In genomic region chr10:83126447-83126846, GRCm38 (mm10) we compare ENCODE assay signal across 15 mouse cellular contexts.
DNase-seq lines count a peak whose midpoint lies in the region; ATAC-seq and TF ChIP-seq lines count a peak whose summit lies in the region.
"Had no signal": no experiment of that assay in that cellular context is flagged by ENCODE, and none has a peak within 500 bp of the region (broad histone marks: within the 10 kb centered on the region; RNA-seq: fewer than 3 reads in every experiment).

No protein-coding gene starts in this region.

- no peaks in the 10 kb centered on the region for H3K36me3 ChIP-seq in hindbrain, postnatal 0 days (ENCODE audit: insufficient read depth, low read length)
- no peaks in the 10 kb centered on the region for H3K36me3 ChIP-seq in hindbrain, embryonic 16.5 days (ENCODE audit: control insufficient read depth, insufficient read depth, low read length)
- H3K36me3 ChIP-seq: embryonic facial prominence, embryonic 13.5 days; heart, embryonic 10.5 days; hindbrain, embryonic 15.5 days had no signal

- H3K4me2 ChIP-seq in hindbrain, postnatal 0 days (ENCODE audit: low read depth, low read length) = no peak overlapping the region
- no peak overlapping the region for H3K4me2 ChIP-seq in hindbrain, embryonic 16.5 days (ENCODE audit: low read length)
- H3K4me2 ChIP-seq: embryonic facial prominence, embryonic 13.5 days; hindbrain, embryonic 15.5 days had no signal

- DNase-seq in hindbrain, postnatal 0 days (ENCODE audit: low spot score) = peak; percentile 59
- peak; percentile 19 for DNase-seq in A20 (ENCODE audit: low read depth, low spot score)
- DNase-seq in cerebellum, adult 18-20 months = peak; percentile 78 to 85
- peak; percentile 50 for DNase-seq in kidney, adult 9 months
- no peak for DNase-seq in layer of hippocampus, adult 11-12 months (ENCODE audit: low spot score)
- DNase-seq in layer of hippocampus, postnatal 14 days (ENCODE audit: low spot score in 2 of 2) = no peak
- DNase-seq: forebrain, postnatal 0 days; thymus, postnatal 14 days had no signal

- peak overlapping the region; percentile 32; the same call in 1 of the 2 replicates for H3K27ac ChIP-seq in hindbrain, postnatal 0 days
- H3K27ac ChIP-seq in hindbrain, embryonic 16.5 days (ENCODE audit: low read depth, low read length) = no peak overlapping the region
- H3K27ac ChIP-seq: embryonic facial prominence, embryonic 13.5 days; heart, embryonic 10.5 days; hindbrain, embryonic 15.5 days; liver, embryonic 14.5 days; macrophage had no signal

- peaks cover 4% of the 10 kb centered on the region; the same call in 1 of the 2 replicates for H3K4me1 ChIP-seq in hindbrain, postnatal 0 days (ENCODE audit: insufficient read depth, low read length)
- peaks cover 14% of the 10 kb centered on the region for H3K4me1 ChIP-seq in hindbrain, embryonic 16.5 days (ENCODE audit: control insufficient read depth, insufficient read depth, low read depth, low read length)

- no peak overlapping the region for H3K9ac ChIP-seq in hindbrain, postnatal 0 days (replicated peaks; ENCODE audit: low read length)
- no peak overlapping the region for H3K9ac ChIP-seq in hindbrain, embryonic 16.5 days (ENCODE audit: low read depth, low read length)
- H3K9ac ChIP-seq: embryonic facial prominence, embryonic 13.5 days; forebrain, postnatal 0 days; hindbrain, embryonic 15.5 days; liver, embryonic 14.5 days had no signal

- H3K4me3 ChIP-seq in hindbrain, postnatal 0 days (ENCODE audit: low read length) = no peak overlapping the region
- H3K4me3 ChIP-seq in hindbrain, embryonic 16.5 days (ENCODE audit: low read length) = no peak overlapping the region
- H3K4me3 ChIP-seq: embryonic facial prominence, embryonic 13.5 days; heart, embryonic 10.5 days; hindbrain, embryonic 15.5 days had no signal

- TF ChIP-seq CTCF in hindbrain, postnatal 0 days (IDR thresholded peaks at IDR 0.05; ENCODE audit: low read depth) = peak; percentile 7; the same call in 1 of the 2 replicates

- H3K27me3 ChIP-seq in hindbrain, postnatal 0 days (ENCODE audit: insufficient read depth, low read length) = no peaks in the 10 kb centered on the region
- H3K27me3 ChIP-seq in hindbrain, embryonic 16.5 days (replicated peaks; ENCODE audit: control insufficient read depth, insufficient read depth, low read length) = no peaks in the 10 kb centered on the region
- H3K27me3 ChIP-seq: embryonic facial prominence, embryonic 13.5 days; hindbrain, embryonic 15.5 days had no signal

- WGBS in hindbrain, postnatal 0 days = 47% methylated on average over 9 of the region's 9 CpGs
- WGBS in hindbrain, embryonic 16.5 days = 50% methylated on average over 9 of the region's 9 CpGs

- ATAC-seq in hindbrain, postnatal 0 days = peak; percentile 33; the same call in 1 of the 2 replicates
- no peak for ATAC-seq in hindbrain, embryonic 16.5 days
- no peak for ATAC-seq in erythroblast, adult 5-6 weeks (replicated peaks; ENCODE audit: low FRiP score, poor library complexity, severe bottlenecking)
- ATAC-seq: forebrain, postnatal 0 days had no signal

- no peaks in the 10 kb centered on the region for H3K9me3 ChIP-seq in hindbrain, postnatal 0 days (ENCODE audit: low read length)
- no peaks in the 10 kb centered on the region for H3K9me3 ChIP-seq in hindbrain, embryonic 16.5 days (ENCODE audit: control insufficient read depth, low read length)
- H3K9me3 ChIP-seq: embryonic facial prominence, embryonic 13.5 days; heart, embryonic 10.5 days; hindbrain, embryonic 15.5 days had no signal

Comparison
In these comparisons a context has a peak if more than half of its experiments do, and no peak if none do; other contexts are left out.
1. DNase-seq: peak in hindbrain, postnatal 0 days (single experiment), A20 (single experiment), cerebellum, adult 18-20 months (2 of 2) and kidney, adult 9 months (single experiment); none in layer of hippocampus, adult 11-12 months (single experiment) and layer of hippocampus, postnatal 14 days (0 of 2).